Mouse (Mus musculus) olfactory bulb, adult 2 months (tissue): ENCODE results near the gene Arl5a.

Source experiments
- CTCF ChIP-seq: fragments of 200-500 bp; IDR thresholded peaks from 2 replicates; pipeline ENCODE4 v1.5.1; 2012; ENCODE audit warnings: low read depth, mild to moderate bottlenecking, low read length, moderate library complexity; ENCODE audit not compliant: insufficient read depth
- POLR2A ChIP-seq: fragments of 200-500 bp; IDR thresholded peaks from 2 replicates; pipeline ENCODE4 v1.6.1; 2012; ENCODE audit warnings: mild to moderate bottlenecking, low read depth, low read length, moderate library complexity; ENCODE audit not compliant: insufficient read depth

DNA sequence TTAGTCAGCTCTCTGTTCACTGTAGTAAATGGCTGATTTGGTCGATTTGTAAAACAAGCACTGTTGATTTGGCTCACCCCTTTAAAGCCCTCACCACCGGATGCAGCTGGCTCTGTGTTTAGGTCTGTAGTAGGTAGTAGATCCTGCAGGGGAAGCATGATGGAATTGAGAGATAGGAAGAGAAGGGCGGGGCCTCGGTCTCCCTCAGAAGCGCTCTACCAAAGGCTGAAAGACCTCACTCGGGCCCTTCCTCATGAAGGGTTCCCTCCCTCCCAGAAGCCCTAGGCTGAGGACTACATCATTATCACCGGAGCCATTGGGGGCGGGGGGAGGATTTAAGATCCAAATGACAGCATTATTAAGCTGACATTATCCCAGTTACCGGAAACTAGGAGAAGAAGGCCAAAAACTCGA lies 45.8 kb downstream of the Arl5a start:
- no peak for TF ChIP-seq POLR2A
- no peak for TF ChIP-seq CTCF
